Mouse (Mus musculus) common myeloid progenitor, adult 5-6 weeks (primary cell): ENCODE results near the gene Akr1b10. TPM values are rescaled to one million over a fixed set of nuclear protein-coding genes. Genes with fewer than 3 reads are reported as not detected.
A peak's percentile ranks its signal among the peaks of the same experiment; 100 is the strongest.
"Not testable (repeated sequence)": the region's sequence is repeated elsewhere in the genome, so short reads cannot be mapped to it uniquely, and the experiment has no call there.

ENCODE experiments used
- ATAC-seq: replicated peaks from 2 replicates; pipeline ENCODE4 v1.8.0; 2016; ENCODE audit warnings: low read depth, mild to moderate bottlenecking, moderate TSS enrichment, inconsistent platforms; ENCODE audit not compliant: poor library complexity, severe bottlenecking
- total RNA-seq: library from RNA; stranded (forward); fragments of 200-1000, 187-1606 nt; gene quantifications from 2 replicates; pipeline ENCODE4 v1.2.3, GENCODE M21; 2017

The Akr1b10 gene
- total RNA-seq, 1 experiment from 2014 or later: 36.4 TPM

- ATAC-seq: no peak
Measured at GRCm38 (mm10) chr6:34370081-34370480, 13.9 kb upstream of the Akr1b10 start.

GRCm38 (mm10) chr6:34371700-34372351, 12.2 kb upstream of the Akr1b10 start:
- peak; percentile 98 for ATAC-seq

- ATAC-seq: no peak
Measured at GRCm38 (mm10) chr6:34373841-34374240, 10.2 kb upstream of the Akr1b10 start.

- ATAC-seq: not testable (repeated sequence)
Measured at GRCm38 (mm10) chr6:34375888-34376287, 8.1 kb upstream of the Akr1b10 start.

- ATAC-seq: no peak
Measured at GRCm38 (mm10) chr6:34383401-34383800, 617 bp upstream of the Akr1b10 start.

GRCm38 (mm10) chr6:34384701-34385370, 818 bp downstream of the Akr1b10 start:
- peak; percentile 74 for ATAC-seq

- ATAC-seq: no peak
Measured at GRCm38 (mm10) chr6:34388420-34389156, 4.6 kb downstream of the Akr1b10 start.

GRCm38 (mm10) chr6:34395897-34396296, 11.9 kb downstream of the Akr1b10 start:
- no peak for ATAC-seq

- ATAC-seq: no peak
Measured at GRCm38 (mm10) chr6:34398431-34398830, 14.4 kb downstream of the Akr1b10 start.

- no peak for ATAC-seq
Measured at GRCm38 (mm10) chr6:34399606-34400220, 15.7 kb downstream of the Akr1b10 start.

GRCm38 (mm10) chr6:34400696-34401095, 16.7 kb downstream of the Akr1b10 start:
- ATAC-seq: no peak

GRCm38 (mm10) chr6:34406746-34407145, 22.7 kb downstream of the Akr1b10 start:
- ATAC-seq: no peak

- no peak for ATAC-seq
Measured at GRCm38 (mm10) chr6:34407403-34407802, 23.4 kb downstream of the Akr1b10 start.

- peak; percentile 78 for ATAC-seq
Measured at GRCm38 (mm10) chr6:34412023-34412422, 28.0 kb downstream of the Akr1b10 start, which contains the start of gene Akr1b7. Gene Akr1b7, plus strand, starts transcription at chr6:34412334.

- no peak for ATAC-seq
Measured at GRCm38 (mm10) chr6:34412688-34413087, 28.7 kb downstream of the Akr1b10 start.

- ATAC-seq: not testable (repeated sequence)
Measured at GRCm38 (mm10) chr6:34413386-34413785, 29.4 kb downstream of the Akr1b10 start.

- no peak for ATAC-seq
Measured at GRCm38 (mm10) chr6:34416521-34416920, 32.5 kb downstream of the Akr1b10 start.

GRCm38 (mm10) chr6:34419071-34419470, 35.1 kb downstream of the Akr1b10 start:
- no peak for ATAC-seq

GRCm38 (mm10) chr6:34439006-34439405, 55.0 kb downstream of the Akr1b10 start:
- ATAC-seq: no peak

- ATAC-seq: peak; percentile 58; the same call in 1 of the 2 replicates
Measured at GRCm38 (mm10) chr6:34441556-34442257, 57.7 kb downstream of the Akr1b10 start.
